In the genomic region with DNA sequence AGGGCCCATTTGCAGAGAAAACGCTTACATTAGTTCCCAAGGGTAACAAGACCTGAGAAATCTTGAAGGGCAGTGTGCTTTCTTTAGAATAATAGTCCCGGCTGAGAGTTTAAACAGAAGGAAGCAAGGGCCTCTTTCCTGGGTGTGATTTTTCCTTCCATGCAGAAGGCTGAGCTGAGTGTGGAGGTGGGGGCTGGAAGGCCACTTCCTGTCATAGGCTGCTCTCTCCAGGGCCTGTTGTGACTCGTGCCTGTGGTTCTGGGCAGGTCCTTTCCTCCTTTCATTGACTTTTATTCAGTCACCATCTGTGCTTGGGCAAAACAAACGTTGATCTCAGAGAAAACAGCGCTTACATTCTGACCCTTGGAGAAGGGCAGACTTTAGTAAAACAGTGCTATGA, we compare ENCODE assay signal across 8 mouse cellular contexts. TPM values are rescaled to one million over a fixed set of nuclear protein-coding genes. Genes with fewer than 3 reads are reported as not detected.
DNase-seq lines count a peak whose midpoint lies in the region; ATAC-seq and TF ChIP-seq lines count a peak whose summit lies in the region.

No protein-coding gene starts in this region.

- H3K4me1 ChIP-seq in intestine, embryonic 15.5 days (replicated peaks), result 0 out of 2 replicates have a peak, but pooled peaks cover 5% of the 10 kb centered on the region
- H3K4me1 ChIP-seq in liver, postnatal 0 days (ENCODE audit: insufficient read depth), result peaks cover 12% of the 10 kb centered on the region
- peaks cover 10% of the 10 kb centered on the region for H3K4me1 ChIP-seq in stomach, embryonic 14.5 days (ENCODE audit: control insufficient read depth, insufficient read depth, low read length)

- no peak for ATAC-seq in intestine, embryonic 15.5 days
- ATAC-seq in liver, postnatal 0 days, result peak; percentile 54; the same call in 1 of the 2 replicates
- ATAC-seq in stomach, embryonic 14.5 days (ENCODE audit: insufficient number of reproducible peaks, insufficient read depth, low FRiP score, low read depth), result 0 out of 2 replicates have a peak, but pooled peaks have one; percentile 46

- no peak for TF ChIP-seq EP300 in liver, postnatal 0 days (IDR thresholded peaks at IDR 0.05; ENCODE audit: low read depth)

- H3K27ac ChIP-seq in intestine, embryonic 15.5 days, result no peak overlapping the region
- peak overlapping the region; percentile 61; the same call in 1 of the 2 replicates for H3K27ac ChIP-seq in liver, postnatal 0 days (ENCODE audit: low read depth)
- H3K27ac ChIP-seq in stomach, embryonic 14.5 days (ENCODE audit: low read length), result peak overlapping the region; percentile 73

- H3K4me3 ChIP-seq in intestine, embryonic 15.5 days (replicated peaks), result peak overlapping the region; percentile 53; the same call in 1 of the 2 replicates
- no peak overlapping the region for H3K4me3 ChIP-seq in liver, postnatal 0 days (ENCODE audit: low read depth, low read length)
- H3K4me3 ChIP-seq in stomach, embryonic 14.5 days (ENCODE audit: low read depth, low read length), result peak overlapping the region; percentile 42

- peak overlapping the region; percentile 92 for H3K4me2 ChIP-seq in intestine, embryonic 15.5 days (replicated peaks)
- H3K4me2 ChIP-seq in liver, postnatal 0 days (ENCODE audit: low read depth, low read length), result peak overlapping the region; percentile 90
- H3K4me2 ChIP-seq in stomach, embryonic 14.5 days (replicated peaks; ENCODE audit: low read depth, low read length), result peak overlapping the region; percentile 82

- TF ChIP-seq CTCF in liver, postnatal 0 days (IDR thresholded peaks at IDR 0.05; ENCODE audit: low read depth), result no peak

- no peaks in the 10 kb centered on the region for H3K27me3 ChIP-seq in intestine, embryonic 15.5 days (replicated peaks)
- H3K27me3 ChIP-seq in liver, postnatal 0 days (ENCODE audit: insufficient read depth, low read length), result no peaks in the 10 kb centered on the region
- no peaks in the 10 kb centered on the region for H3K27me3 ChIP-seq in stomach, embryonic 14.5 days (ENCODE audit: control insufficient read depth, insufficient read depth, low read length)

- H3K9ac ChIP-seq in intestine, embryonic 15.5 days, result no peak overlapping the region
- H3K9ac ChIP-seq in liver, postnatal 0 days (replicated peaks), result no peak overlapping the region
- H3K9ac ChIP-seq in stomach, embryonic 14.5 days (replicated peaks; ENCODE audit: low read depth, low read length), result peak overlapping the region; percentile 49; the same call in 1 of the 2 replicates

- peak; percentile 5 for DNase-seq in thymus, postnatal 14 days
- DNase-seq in thymus, postnatal 10 days (ENCODE audit: low spot score in 2 of 2), result no peak
- DNase-seq in heart, adult 11 months, result peak; percentile 98
- peak; percentile 16 for DNase-seq in liver, postnatal 0 days
- DNase-seq in spleen, postnatal 4 days (ENCODE audit: low spot score in 2 of 2), result no peak
- no peak for DNase-seq in cerebellum, adult 11-12 months

- H3K9me3 ChIP-seq in intestine, embryonic 15.5 days, result no peaks in the 10 kb centered on the region
- no peaks in the 10 kb centered on the region for H3K9me3 ChIP-seq in liver, postnatal 0 days (ENCODE audit: low read length)
- no peaks in the 10 kb centered on the region for H3K9me3 ChIP-seq in stomach, embryonic 14.5 days (ENCODE audit: control insufficient read depth, low read depth, low read length)

- WGBS in intestine, embryonic 15.5 days, result 39% methylated on average over 5 of the region's 5 CpGs
- WGBS in liver, postnatal 0 days (ENCODE audit: insufficient replicate concordance), result 24% methylated on average over 5 of the region's 5 CpGs
- WGBS in stomach, embryonic 14.5 days, result 30% methylated on average over 5 of the region's 5 CpGs

- no peaks in the 10 kb centered on the region for H3K36me3 ChIP-seq in intestine, embryonic 15.5 days
- H3K36me3 ChIP-seq in liver, postnatal 0 days (replicated peaks; ENCODE audit: insufficient read depth, low read length), result no peaks in the 10 kb centered on the region
- H3K36me3 ChIP-seq in stomach, embryonic 14.5 days (ENCODE audit: control insufficient read depth, insufficient read depth, low read length), result no peaks in the 10 kb centered on the region

RNA-seq across cellular contexts. Expression of a gene that starts 1.2 kb away (rescaled TPM):
- polyA plus RNA-seq in intestine, embryonic 15.5 days (2015; fragmentation: Nextera tagmentation; extraction: Ambion mirVana), result 21.5 and 23.2 TPM in 2 replicates
- 4.5 and 4.7 TPM in 2 replicates for polyA plus RNA-seq in liver, postnatal 0 days (2015; fragmentation: Nextera tagmentation; extraction: Ambion mirVana)
- polyA plus RNA-seq in stomach, embryonic 14.5 days (2014; fragmentation: Nextera tagmentation; extraction: Ambion mirVana), result 49.5 and 58.0 TPM in 2 replicates

RNA-seq across cellular contexts. Expression of a gene that starts 24.0 kb away (rescaled TPM):
- 178 and 201 TPM in 2 replicates for polyA plus RNA-seq in intestine, embryonic 15.5 days (2015; fragmentation: Nextera tagmentation; extraction: Ambion mirVana)
- polyA plus RNA-seq in liver, postnatal 0 days (2015; fragmentation: Nextera tagmentation; extraction: Ambion mirVana), result 6.9 and 7.3 TPM in 2 replicates
- 350 and 378 TPM in 2 replicates for polyA plus RNA-seq in stomach, embryonic 14.5 days (2014; fragmentation: Nextera tagmentation; extraction: Ambion mirVana)

Comparison
In these comparisons a context has a peak if more than half of its experiments do, and no peak if none do; other contexts are left out.
1. DNase-seq: peak in thymus, postnatal 14 days (single experiment), heart, adult 11 months (single experiment) and liver, postnatal 0 days (single experiment); none in thymus, postnatal 10 days (0 of 2), spleen, postnatal 4 days (0 of 2) and cerebellum, adult 11-12 months (single experiment).
2. RNA of a gene that starts 24.0 kb away (polyA plus RNA-seq): 350 to 378 TPM in stomach, embryonic 14.5 days and 178 to 201 TPM in intestine, embryonic 15.5 days; 6.9 to 7.3 TPM in liver, postnatal 0 days; every median in the first group is over 10 times any median in the second.
3. Peak in every context shown above with its lines, with median percentiles within 50 percentile points of each other: H3K4me2 ChIP-seq.